In genomic region chr5:54180192-54180611, GRCm38 (mm10) we compare ENCODE assay signal across 8 mouse cellular contexts.
DNase-seq lines count a peak whose midpoint lies in the region; ATAC-seq lines count a peak whose summit lies in the region.

No protein-coding gene starts in this region.

- no peak overlapping the region for H3K9ac ChIP-seq in midbrain, embryonic 16.5 days (ENCODE audit: low read depth, low read length)

- H3K9me3 ChIP-seq in midbrain, embryonic 16.5 days (replicated peaks; ENCODE audit: control insufficient read depth, low read length, poor library complexity, severe bottlenecking), result no peaks in the 10 kb centered on the region

- peak; percentile 41 for ATAC-seq in midbrain, embryonic 16.5 days

- H3K4me2 ChIP-seq in midbrain, embryonic 16.5 days (ENCODE audit: low read length), result no peak overlapping the region

- H3K27ac ChIP-seq in midbrain, embryonic 16.5 days (ENCODE audit: low read length), result no peak overlapping the region

- H3K36me3 ChIP-seq in midbrain, embryonic 16.5 days (ENCODE audit: control insufficient read depth, insufficient read depth, low read length), result no peaks in the 10 kb centered on the region

- H3K4me3 ChIP-seq in midbrain, embryonic 16.5 days (ENCODE audit: low read depth, low read length), result no peak overlapping the region

- DNase-seq in Muller cell, postnatal 12 days (ENCODE audit: inconsistent ontology term), result peak; percentile 30
- DNase-seq in adrenal gland, postnatal 25 days, result peak; percentile 31
- DNase-seq in heart, adult 8-10 months (ENCODE audit: low spot score), result peak; percentile 73
- peak; percentile 9 to 10 for DNase-seq in kidney, adult 8-10 months
- DNase-seq in frontal cortex, postnatal 14 days (ENCODE audit: low spot score in 2 of 2), result no peak
- no peak for DNase-seq in spleen, postnatal 4 days (ENCODE audit: low spot score in 2 of 2)
- DNase-seq in frontal cortex, postnatal 25 days (ENCODE audit: low spot score in 2 of 2), result no peak

- H3K4me1 ChIP-seq in midbrain, embryonic 16.5 days (ENCODE audit: control insufficient read depth, insufficient read depth, low read length), result peaks cover 16% of the 10 kb centered on the region

- H3K27me3 ChIP-seq in midbrain, embryonic 16.5 days (ENCODE audit: control insufficient read depth, insufficient read depth, low read depth, low read length), result no peaks in the 10 kb centered on the region

- 47% methylated on average over 2 of the region's 2 CpGs for WGBS in midbrain, embryonic 16.5 days

Comparison
In these comparisons a context has a peak if more than half of its experiments do, and no peak if none do; other contexts are left out.
1. DNase-seq: peak in Muller cell, postnatal 12 days (single experiment), adrenal gland, postnatal 25 days (single experiment), heart, adult 8-10 months (single experiment) and kidney, adult 8-10 months (2 of 2); none in frontal cortex, postnatal 14 days (0 of 2), spleen, postnatal 4 days (0 of 2) and frontal cortex, postnatal 25 days (0 of 2).